Mouse (Mus musculus) embryonic facial prominence, embryonic 12.5 days (tissue): ENCODE measurements around the gene Gpld1. TPM values are rescaled to one million over a fixed set of nuclear protein-coding genes. Genes with fewer than 3 reads are reported as not detected.

ENCODE experiments used
- ATAC-seq: fragments of 200-750 bp; cut with Nextera tagmentation; 2 replicates; pipeline ENCODE4 v1.8.0; 2017; ENCODE audit not compliant: insufficient number of reproducible peaks, insufficient read depth, low FRiP score, low TSS enrichment
- H3K27ac ChIP-seq: fragments of 300-500 bp; sonication (generic); 2 replicates; pipeline ENCODE4 v1.5.1; 2016; ENCODE audit warnings: mild to moderate bottlenecking
- H3K27me3 ChIP-seq: fragments of 300-500 bp; sonication (generic); 2 replicates; pipeline ENCODE4 v1.6.1; 2016; ENCODE audit warnings: mild to moderate bottlenecking, moderate library complexity
- H3K36me3 ChIP-seq: fragments of 300-500 bp; sonication (generic); 2 replicates; pipeline ENCODE4 v1.6.1; 2016; ENCODE audit warnings: mild to moderate bottlenecking
- H3K4me1 ChIP-seq: fragments of 300-500 bp; sonication (generic); 2 replicates; pipeline ENCODE4 v1.6.1; 2016
- H3K4me2 ChIP-seq: fragments of 300-500 bp; sonication (generic); replicated peaks from 2 replicates; pipeline ENCODE4 v1.6.1; 2016; ENCODE audit warnings: mild to moderate bottlenecking, moderate library complexity
- H3K4me3 ChIP-seq: fragments of 300-500 bp; sonication (generic); 2 replicates; pipeline ENCODE4 v1.5.1; 2016; ENCODE audit warnings: mild to moderate bottlenecking
- H3K9ac ChIP-seq: fragments of 300-500 bp; sonication (generic); 2 replicates; pipeline ENCODE4 v1.6.1; 2016; ENCODE audit warnings: mild to moderate bottlenecking, moderate library complexity
- H3K9me3 ChIP-seq: fragments of 300-500 bp; sonication (generic); 2 replicates; pipeline ENCODE4 v1.6.1; 2016; ENCODE audit warnings: mild to moderate bottlenecking, moderate library complexity
- WGBS: fragments of 180-500 bp; shearing (Covaris S2); methylation state at CpG from one replicate; pipeline ENCODE4 v1.1.7; 2016; 5-methylcytosine and 5-hydroxymethylcytosine counted together
- polyA plus RNA-seq: library from polyadenylated mRNA; unstranded; fragments of >200 nt; fragmentation: Nextera tagmentation; extraction: Ambion mirVana; gene quantifications from 2 replicates; pipeline ENCODE4 v1.2.1, GENCODE M21; 2016

Gpld1 gene
- polyA plus RNA-seq, 1 experiment from 2014 or later, result 1.1 TPM

- Histone ChIP-seq H3K27me3 (no peaks in the 10 kb centered on the region), H3K4me2 (no peak overlapping the region), H3K9ac (no peak overlapping the region), H3K36me3 (peaks cover 22% of the 10 kb centered on the region; the same call in 1 of the 2 replicates), H3K9me3 (no peaks in the 10 kb centered on the region), H3K4me1 (no peaks in the 10 kb centered on the region), H3K4me3 (no peak overlapping the region), H3K27ac (no peak overlapping the region)
- no peak for ATAC-seq
- WGBS, result 94% methylated on average over 5 of the region's 5 CpGs
Measured at GRCm38 (mm10) chr13:24923991-24924390, 19.0 kb upstream of the Gpld1 start.

GRCm38 (mm10) chr13:24930591-24930990 is 12.4 kb upstream of the Gpld1 start:
- Histone ChIP-seq H3K4me1 (no peaks in the 10 kb centered on the region), H3K27me3 (no peaks in the 10 kb centered on the region), H3K36me3 (no peaks in the 10 kb centered on the region), H3K4me2 (no peak overlapping the region), H3K27ac (no peak overlapping the region), H3K9me3 (no peaks in the 10 kb centered on the region), H3K4me3 (no peak overlapping the region), H3K9ac (no peak overlapping the region)
- ATAC-seq, result no peak

- Histone ChIP-seq H3K4me1 (no peaks in the 10 kb centered on the region), H3K9ac (no peak overlapping the region), H3K36me3 (no peaks in the 10 kb centered on the region), H3K27ac (no peak overlapping the region), H3K9me3 (no peaks in the 10 kb centered on the region), H3K27me3 (no peaks in the 10 kb centered on the region), H3K4me2 (no peak overlapping the region), H3K4me3 (no peak overlapping the region)
- ATAC-seq, result no peak
- WGBS, result 91% methylated on average over 7 of the region's 7 CpGs
Measured at GRCm38 (mm10) chr13:24933199-24933598, 9.8 kb upstream of the Gpld1 start.

- Histone ChIP-seq H3K4me1 (no peaks in the 10 kb centered on the region), H3K9me3 (no peaks in the 10 kb centered on the region), H3K9ac (peak overlapping the region; percentile 95; the same call in 1 of the 2 replicates), H3K36me3 (no peaks in the 10 kb centered on the region), H3K4me2 (peak overlapping the region; percentile 76), H3K27ac (no peak overlapping the region), H3K4me3 (peak overlapping the region; percentile 87), H3K27me3 (no peaks in the 10 kb centered on the region)
- WGBS, result 46% methylated on average over 5 of the region's 5 CpGs
- peak; percentile 37; the same call in 1 of the 2 replicates for ATAC-seq
Measured at GRCm38 (mm10) chr13:24936772-24937107, 6.2 kb upstream of the Gpld1 start.

GRCm38 (mm10) chr13:24937108-24937838 is 5.7 kb upstream of the Gpld1 start, which contains the start of gene Aldh5a1:
Aldh5a1 (minus strand) TSS chr13:24937661.
- H3K4me3 ChIP-seq, result peak within 1 kb of the TSS; percentile 87
- peak within 1 kb of the TSS; percentile 95 for H3K9ac ChIP-seq
- H3K27me3 ChIP-seq, result no peaks in the 10 kb centered on the region
- H3K9me3 ChIP-seq, result no peaks in the 10 kb centered on the region
- WGBS, result under 1% methylated on average over 75 of the region's 75 CpGs
- no peaks in the 10 kb centered on the region for H3K36me3 ChIP-seq
- H3K4me2 ChIP-seq, result peak within 1 kb of the TSS; percentile 76
- no peaks in the 10 kb centered on the region for H3K4me1 ChIP-seq
- peak within 1 kb of the TSS; percentile 65 for H3K27ac ChIP-seq
- peak; percentile 64; the same call in 1 of the 2 replicates for ATAC-seq

- H3K27ac ChIP-seq, result no peak overlapping the region
- no peaks in the 10 kb centered on the region for H3K4me1 ChIP-seq
- H3K9ac ChIP-seq, result peak overlapping the region; percentile 95; the same call in 1 of the 2 replicates
- peak overlapping the region; percentile 87 for H3K4me3 ChIP-seq
- 0 out of 2 replicates have a peak, but pooled peaks have one; percentile 38 for ATAC-seq
- H3K4me2 ChIP-seq, result peak overlapping the region; percentile 76
- no peaks in the 10 kb centered on the region for H3K27me3 ChIP-seq
- H3K9me3 ChIP-seq, result no peaks in the 10 kb centered on the region
- 13% methylated on average over 12 of the region's 12 CpGs for WGBS
- H3K36me3 ChIP-seq, result no peaks in the 10 kb centered on the region
Measured at GRCm38 (mm10) chr13:24937839-24938166, 5.1 kb upstream of the Gpld1 start.

- Histone ChIP-seq H3K4me3 (no peak overlapping the region), H3K9ac (no peak overlapping the region), H3K27me3 (no peaks in the 10 kb centered on the region), H3K4me2 (no peak overlapping the region), H3K27ac (no peak overlapping the region), H3K36me3 (no peaks in the 10 kb centered on the region), H3K9me3 (no peaks in the 10 kb centered on the region), H3K4me1 (no peaks in the 10 kb centered on the region)
- ATAC-seq, result no peak
- WGBS, result 25% methylated on average over 9 of the region's 9 CpGs
Measured at GRCm38 (mm10) chr13:24938683-24939082, 4.3 kb upstream of the Gpld1 start.

DNA sequence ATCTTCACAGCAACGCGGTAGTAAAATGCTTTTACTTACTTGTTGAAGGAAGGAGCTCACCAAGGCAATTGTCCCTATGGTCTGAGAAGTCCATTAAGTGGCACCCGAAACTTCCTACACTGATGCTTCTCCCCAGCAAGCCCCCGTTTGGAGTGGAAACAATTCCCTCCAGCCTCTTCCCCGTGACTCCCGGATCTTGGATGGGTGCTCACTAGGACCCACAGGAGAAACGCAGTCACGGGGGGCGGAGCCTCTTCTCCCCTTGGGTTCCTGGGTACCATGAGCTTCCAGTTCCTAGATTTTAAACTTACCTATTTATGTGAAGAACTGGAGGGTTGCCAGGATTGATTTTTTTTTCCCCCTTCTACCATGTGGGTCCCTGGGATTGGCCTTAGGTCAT is 3.5 kb upstream of the Gpld1 start:
- no peak overlapping the region for H3K4me3 ChIP-seq
- 89% methylated on average over 9 of the region's 9 CpGs for WGBS

GRCm38 (mm10) chr13:24943303-24943702 is 351 bp downstream of the Gpld1 start:
- ATAC-seq, result no peak
- 70% methylated on average over 8 of the region's 8 CpGs for WGBS

More for the DNA sequence above, 3.5 kb upstream of the Gpld1 start:
- no peak for ATAC-seq
- Histone ChIP-seq H3K4me2 (no peak overlapping the region), H3K9ac (no peak overlapping the region), H3K27ac (no peak overlapping the region), H3K36me3 (no peaks in the 10 kb centered on the region), H3K4me1 (no peaks in the 10 kb centered on the region), H3K27me3 (no peaks in the 10 kb centered on the region), H3K9me3 (no peaks in the 10 kb centered on the region)

GRCm38 (mm10) chr13:24945567-24945966 is 2.6 kb downstream of the Gpld1 start:
- Histone ChIP-seq H3K4me3 (no peak overlapping the region), H3K9me3 (no peaks in the 10 kb centered on the region), H3K27me3 (no peaks in the 10 kb centered on the region), H3K36me3 (no peaks in the 10 kb centered on the region), H3K4me2 (no peak overlapping the region), H3K4me1 (no peaks in the 10 kb centered on the region), H3K9ac (no peak overlapping the region), H3K27ac (no peak overlapping the region)
- 0 out of 2 replicates have a peak, but pooled peaks have one; percentile 28 for ATAC-seq
- WGBS, result 12% methylated on average over 4 of the region's 4 CpGs

More at GRCm38 (mm10) chr13:24943303-24943702, 351 bp downstream of the Gpld1 start:
- Histone ChIP-seq H3K9me3 (no peaks in the 10 kb centered on the region), H3K9ac (no peak overlapping the region), H3K36me3 (no peaks in the 10 kb centered on the region), H3K4me1 (no peaks in the 10 kb centered on the region), H3K27ac (no peak overlapping the region), H3K4me2 (no peak overlapping the region), H3K27me3 (no peaks in the 10 kb centered on the region), H3K4me3 (no peak overlapping the region)

DNA sequence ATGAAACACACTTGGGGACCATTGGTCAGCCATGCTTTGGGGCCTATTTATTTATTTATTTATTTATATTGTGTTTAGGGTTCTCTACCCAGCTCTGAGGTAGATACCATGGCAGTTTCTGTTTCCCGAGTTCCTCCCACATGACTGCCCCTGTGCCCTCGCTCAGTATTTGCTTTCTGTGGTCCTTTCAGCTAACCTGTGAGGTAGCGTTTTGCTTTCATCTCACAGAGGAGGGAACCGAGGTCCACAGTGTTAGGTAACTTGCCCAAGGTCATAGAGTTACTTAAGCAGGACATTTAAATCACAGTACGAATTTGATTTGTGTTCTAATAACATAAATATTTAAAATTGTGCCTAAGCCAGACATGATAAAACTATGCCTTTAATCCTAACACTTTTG is 4.2 kb downstream of the Gpld1 start:
- no peak overlapping the region for H3K9ac ChIP-seq
- no peak for ATAC-seq
- no peaks in the 10 kb centered on the region for H3K9me3 ChIP-seq
- H3K4me3 ChIP-seq, result no peak overlapping the region
- H3K27me3 ChIP-seq, result no peaks in the 10 kb centered on the region
- H3K4me2 ChIP-seq, result no peak overlapping the region
- no peaks in the 10 kb centered on the region for H3K36me3 ChIP-seq
- peaks cover 4% of the 10 kb centered on the region; the same call in 1 of the 2 replicates for H3K4me1 ChIP-seq
- WGBS, result 83% methylated on average over 5 of the region's 5 CpGs
- no peak overlapping the region for H3K27ac ChIP-seq

GRCm38 (mm10) chr13:24948870-24949269 is 5.9 kb downstream of the Gpld1 start:
- no peak overlapping the region for H3K4me3 ChIP-seq
- peaks cover 5% of the 10 kb centered on the region; the same call in 1 of the 2 replicates for H3K4me1 ChIP-seq
- no peak overlapping the region for H3K27ac ChIP-seq
- no peak overlapping the region for H3K4me2 ChIP-seq
- no peaks in the 10 kb centered on the region for H3K27me3 ChIP-seq
- no peaks in the 10 kb centered on the region for H3K36me3 ChIP-seq
- no peaks in the 10 kb centered on the region for H3K9me3 ChIP-seq
- H3K9ac ChIP-seq, result no peak overlapping the region
- ATAC-seq, result no peak
- 91% methylated on average over 6 of the region's 6 CpGs for WGBS
